Mouse (Mus musculus): ENCODE results near the gene Sertad1.
A peak's percentile ranks its signal among the peaks of the same experiment; 100 is the strongest.
"Not testable (repeated sequence)": the region's sequence is repeated elsewhere in the genome, so short reads cannot be mapped to it uniquely, and the experiment has no call there.

Gene Sertad1

DNA sequence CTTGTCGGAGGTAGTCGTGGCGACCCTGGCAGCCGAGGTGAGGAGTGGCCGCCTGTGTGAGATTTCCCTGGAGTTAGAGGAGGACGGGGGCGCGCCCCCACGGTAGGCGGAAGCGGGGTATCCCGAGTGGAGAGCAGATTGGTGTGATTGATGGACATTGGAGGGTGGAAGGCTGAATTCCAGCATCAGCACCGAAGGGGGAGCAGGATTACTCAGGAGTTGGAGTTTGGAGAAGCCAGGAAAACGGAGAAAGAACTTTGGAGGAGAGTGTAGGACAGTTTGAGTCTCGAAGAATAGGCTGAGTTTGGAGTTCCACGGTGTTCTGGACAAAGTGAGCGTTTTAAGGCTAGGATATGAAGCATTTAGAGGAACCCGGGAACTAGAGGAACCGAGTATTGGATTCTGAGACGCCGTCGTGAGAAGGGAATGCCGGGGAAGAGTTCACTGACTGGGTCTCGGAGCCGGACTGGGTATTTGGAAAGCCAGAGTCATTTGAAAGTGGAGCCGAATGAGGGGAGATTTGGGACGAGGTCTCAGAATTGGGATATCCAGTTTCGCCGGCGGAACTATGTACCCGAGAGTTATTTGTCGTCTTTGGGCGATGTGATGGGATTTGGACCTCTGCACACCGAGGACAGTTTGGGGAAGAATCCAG lies 12.7 kb upstream of the Sertad1 start:
- no peak for DNase-seq

DNA sequence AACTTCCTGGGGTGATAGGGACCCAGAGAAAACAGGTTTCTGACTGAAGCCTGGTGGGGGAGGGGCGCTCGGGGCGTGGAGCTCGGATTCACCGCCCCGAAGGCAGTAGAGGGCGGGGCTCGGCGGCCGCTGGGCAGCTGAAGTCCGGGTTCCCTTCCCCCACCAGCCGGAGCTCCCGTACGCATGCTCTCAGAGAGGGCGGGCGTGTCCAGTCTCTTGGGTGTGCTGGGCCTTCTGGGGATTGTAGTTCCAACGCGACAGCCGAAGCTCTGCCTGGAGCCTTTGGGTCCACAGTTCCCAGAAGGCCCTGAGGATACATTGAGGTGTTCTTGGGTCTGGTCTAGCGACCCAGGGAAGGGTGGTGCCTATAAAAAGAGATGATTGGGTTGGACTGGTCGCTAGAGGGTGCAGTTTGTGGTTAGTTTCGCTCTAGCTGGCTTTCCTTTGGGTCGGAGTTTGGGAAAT lies 12.2 kb upstream of the Sertad1 start:
- peak; percentile 96 for DNase-seq

DNA sequence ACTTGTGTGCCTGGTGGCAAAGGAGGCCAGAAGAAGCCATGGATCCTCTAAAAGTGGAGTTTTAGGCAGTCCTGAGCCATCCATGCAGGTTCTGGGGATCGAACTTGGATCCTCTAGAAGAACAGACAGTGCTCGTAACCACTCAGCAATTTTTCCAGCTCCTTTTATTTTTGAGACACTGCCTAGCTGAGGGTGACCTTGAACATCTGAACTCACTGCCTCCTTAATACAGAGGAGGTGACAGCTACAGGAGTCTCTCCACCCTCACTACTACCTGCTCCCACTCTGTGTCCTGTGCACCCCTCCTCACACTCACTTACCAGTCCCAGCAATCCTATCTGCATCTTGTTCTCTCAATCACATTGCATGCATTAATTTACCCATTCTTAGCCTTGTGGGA lies 11.1 kb upstream of the Sertad1 start:
- DNase-seq = no peak

- no peak for DNase-seq
Measured at GRCm38 (mm10) chr7:27476098-27476635, 10.5 kb upstream of the Sertad1 start.

GRCm38 (mm10) chr7:27478561-27478960 lies 8.1 kb upstream of the Sertad1 start:
- DNase-seq = no peak

DNA sequence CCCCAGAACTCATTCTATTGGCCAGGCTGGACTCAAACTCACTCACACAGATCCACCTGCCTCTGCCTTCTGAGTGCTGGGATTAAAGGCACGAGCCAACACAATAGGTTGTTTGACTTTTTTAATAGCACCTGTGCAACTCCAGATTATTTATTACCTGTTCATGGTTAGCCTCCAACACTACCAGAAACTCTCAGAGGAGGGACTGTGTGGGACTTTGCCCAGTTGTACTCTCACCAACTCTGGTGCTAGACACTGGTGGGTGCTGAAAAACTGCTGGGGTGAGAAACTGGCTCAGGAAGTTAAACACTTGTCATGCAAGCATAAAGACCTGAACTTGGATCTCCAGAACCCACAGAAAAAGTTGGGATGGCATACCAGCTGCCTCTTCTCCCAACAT lies 7.0 kb upstream of the Sertad1 start:
- DNase-seq = no peak

DNA sequence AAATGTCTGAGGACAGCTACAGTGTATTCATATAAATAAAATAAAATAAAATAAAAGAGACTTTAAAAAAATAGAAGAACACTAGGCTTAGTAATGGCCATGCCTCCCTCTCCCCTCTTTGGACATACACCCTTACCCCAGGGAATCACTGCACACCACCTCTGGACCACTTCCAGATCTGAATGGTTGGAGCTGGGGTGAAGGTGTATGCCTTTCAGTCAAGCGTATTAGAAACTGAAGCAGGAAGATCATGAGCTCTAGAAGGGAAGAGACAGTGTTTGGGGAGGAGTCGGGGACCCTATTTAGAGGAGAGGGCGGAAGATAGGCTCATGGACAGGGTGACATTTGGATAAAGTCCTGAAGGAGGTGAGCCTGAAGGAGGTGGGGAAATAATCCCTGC lies 6.2 kb upstream of the Sertad1 start:
- no peak for DNase-seq

DNA sequence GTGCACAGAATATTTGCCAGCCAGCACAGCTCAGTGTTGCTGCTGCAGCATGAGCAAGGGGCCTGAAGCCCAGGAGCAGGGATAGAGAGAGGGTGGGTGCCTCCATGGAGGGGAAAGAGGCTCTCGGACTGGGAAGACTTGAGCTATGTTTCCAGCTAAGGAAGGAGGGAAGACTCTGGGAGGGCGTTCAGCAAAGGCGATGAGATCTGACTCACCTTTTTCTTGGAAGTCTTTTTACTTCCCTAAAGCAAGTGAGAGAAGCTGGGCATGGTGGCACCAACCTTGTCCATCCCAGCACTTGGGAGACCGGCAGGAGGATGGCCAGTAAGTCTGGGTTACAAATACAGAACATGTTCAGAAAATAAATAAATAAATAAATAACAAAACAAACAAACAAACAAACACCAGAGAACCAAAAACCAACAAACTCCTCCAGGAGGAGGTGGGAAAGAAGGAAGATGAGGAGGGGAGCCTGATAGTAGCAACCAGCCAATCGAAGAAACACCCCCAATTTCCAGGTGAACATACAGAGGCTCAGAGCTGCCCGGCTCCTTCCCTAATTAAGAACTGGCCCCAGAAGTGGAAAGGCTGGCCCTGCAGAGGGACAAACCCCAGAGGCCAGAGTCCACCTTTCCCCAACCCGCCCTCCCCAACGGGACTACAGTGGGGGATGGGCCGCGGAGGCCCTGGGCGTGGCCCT lies 5.6 kb upstream of the Sertad1 start:
- DNase-seq = no peak

GRCm38 (mm10) chr7:27481627-27481969 lies 5.1 kb upstream of the Sertad1 start:
- peak; percentile 58 for DNase-seq

- no peak for DNase-seq
Measured at GRCm38 (mm10) chr7:27483860-27484259, 2.9 kb upstream of the Sertad1 start.

DNA sequence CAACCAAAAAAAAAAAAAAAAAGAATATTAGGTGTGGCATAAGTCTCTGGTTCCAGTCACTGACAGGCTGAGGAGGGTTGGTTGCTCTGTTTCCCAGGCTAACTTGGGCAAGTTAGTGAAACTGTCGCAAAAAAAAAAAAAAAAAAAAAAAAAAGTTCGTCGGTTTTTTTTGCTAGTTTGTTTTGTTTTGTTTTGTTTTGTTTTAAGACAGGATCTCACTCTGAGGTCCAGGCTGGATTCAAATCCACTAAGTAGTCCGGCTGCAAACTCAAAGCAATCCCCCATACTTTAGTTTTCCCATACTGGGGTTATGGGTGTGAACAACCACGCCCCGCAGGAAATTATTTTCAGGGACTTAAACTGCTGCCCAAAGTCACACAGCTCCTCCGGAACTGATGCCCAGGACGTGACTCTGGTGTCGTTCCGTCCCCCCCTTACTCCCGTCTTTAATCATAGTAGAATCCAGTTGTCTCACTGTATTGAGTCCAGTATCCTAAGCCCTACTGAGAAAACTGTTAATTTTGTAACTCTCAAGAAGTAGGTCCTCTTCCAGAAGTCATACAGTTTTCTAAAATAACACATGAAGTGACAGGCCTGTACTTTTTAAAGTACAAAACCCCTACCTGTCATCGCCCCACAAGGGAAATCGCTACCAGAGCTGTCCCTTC lies 474 bp upstream of the Sertad1 start:
- DNase-seq = no peak

DNA sequence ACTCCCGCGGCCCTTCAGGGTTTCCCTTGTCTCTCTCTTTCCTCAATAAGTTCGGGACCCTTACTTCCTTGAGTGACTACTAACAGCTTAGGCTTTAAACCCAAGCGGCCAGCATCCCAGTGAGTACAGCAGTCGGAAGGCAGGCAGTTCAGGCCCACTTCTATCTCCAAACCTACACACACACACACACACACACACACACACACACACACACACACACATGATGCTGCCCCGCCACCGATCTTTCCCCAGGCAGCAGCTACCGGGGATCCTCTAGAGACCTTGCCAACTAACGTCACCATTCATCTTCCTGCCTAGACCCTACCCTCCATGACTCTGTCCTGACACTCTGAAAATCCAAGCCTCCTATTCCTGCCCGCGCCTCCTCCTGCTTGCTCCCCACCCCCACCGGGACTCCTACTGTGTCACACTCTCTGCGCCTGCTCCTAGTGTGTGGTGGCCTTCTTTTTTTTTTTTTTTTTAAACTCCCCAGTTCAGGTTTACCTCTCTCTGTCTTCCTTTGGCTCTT lies 1.1 kb downstream of the Sertad1 start:
- peak; percentile 73 for DNase-seq

- DNase-seq = no peak
Measured at GRCm38 (mm10) chr7:27489270-27489869, 2.7 kb downstream of the Sertad1 start.

- no peak for DNase-seq
Measured at GRCm38 (mm10) chr7:27490227-27490542, 3.5 kb downstream of the Sertad1 start.

DNA sequence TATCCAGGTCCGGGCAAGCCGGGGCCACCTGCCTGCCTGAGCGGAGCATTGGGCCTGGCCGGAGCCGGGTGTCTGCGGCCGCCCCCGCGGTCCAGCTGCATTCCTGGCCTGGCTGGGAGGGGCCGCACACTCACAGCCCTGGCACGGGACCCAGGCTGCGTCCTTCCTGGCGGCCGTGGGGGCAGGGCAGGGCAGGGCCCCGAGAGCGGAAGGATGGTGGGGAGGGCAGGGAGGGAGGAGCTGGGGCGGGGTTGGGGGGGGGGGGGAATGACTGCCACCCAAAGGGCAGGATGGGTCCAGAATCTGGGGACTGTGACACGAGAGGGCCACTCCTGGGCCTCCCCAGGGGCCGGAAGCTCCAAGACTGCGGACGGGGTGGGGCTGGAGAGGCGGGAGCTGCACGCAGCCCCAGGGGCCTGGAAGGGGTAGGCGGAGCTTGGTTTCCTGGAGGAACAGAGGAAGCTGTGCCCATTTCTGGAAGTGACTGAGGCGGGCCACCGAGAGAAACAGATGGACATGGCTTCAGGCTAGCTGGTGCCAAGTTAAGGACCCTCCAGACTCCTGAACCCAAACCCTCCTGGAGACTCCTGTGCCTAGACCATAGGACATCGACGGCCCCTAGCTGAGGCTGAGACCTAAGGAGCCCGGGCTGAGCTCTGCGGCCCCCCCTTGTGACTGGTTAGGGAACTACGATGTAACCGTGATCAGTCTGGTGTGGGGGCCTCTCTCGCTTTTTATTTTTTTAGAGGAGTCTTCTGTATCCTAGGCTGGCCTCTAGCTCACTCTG lies 4.0 kb downstream of the Sertad1 start:
- peak; percentile 77 for DNase-seq

GRCm38 (mm10) chr7:27491856-27492255 lies 5.1 kb downstream of the Sertad1 start:
- no peak for DNase-seq

GRCm38 (mm10) chr7:27493022-27493421 lies 6.3 kb downstream of the Sertad1 start:
- no peak for DNase-seq

DNA sequence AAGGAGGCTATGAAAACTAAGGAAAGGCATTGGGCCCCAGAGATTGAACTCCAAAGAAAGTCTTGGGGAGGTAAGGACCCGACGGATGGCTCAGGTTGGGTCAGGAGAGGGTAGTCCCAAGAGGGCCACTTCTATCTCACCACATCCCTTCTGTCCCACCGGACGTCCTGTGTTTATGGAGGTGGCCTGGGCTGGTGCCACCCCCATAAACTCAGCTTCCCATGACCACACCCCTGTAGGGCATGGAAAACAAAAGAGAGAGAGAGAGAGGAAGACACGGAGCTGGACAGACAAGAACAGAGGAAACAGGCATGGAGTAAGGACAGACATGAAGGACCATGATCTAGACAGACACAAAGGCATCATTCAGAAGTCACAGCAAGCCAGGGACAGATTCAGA lies 6.7 kb downstream of the Sertad1 start:
- DNase-seq = no peak

DNA sequence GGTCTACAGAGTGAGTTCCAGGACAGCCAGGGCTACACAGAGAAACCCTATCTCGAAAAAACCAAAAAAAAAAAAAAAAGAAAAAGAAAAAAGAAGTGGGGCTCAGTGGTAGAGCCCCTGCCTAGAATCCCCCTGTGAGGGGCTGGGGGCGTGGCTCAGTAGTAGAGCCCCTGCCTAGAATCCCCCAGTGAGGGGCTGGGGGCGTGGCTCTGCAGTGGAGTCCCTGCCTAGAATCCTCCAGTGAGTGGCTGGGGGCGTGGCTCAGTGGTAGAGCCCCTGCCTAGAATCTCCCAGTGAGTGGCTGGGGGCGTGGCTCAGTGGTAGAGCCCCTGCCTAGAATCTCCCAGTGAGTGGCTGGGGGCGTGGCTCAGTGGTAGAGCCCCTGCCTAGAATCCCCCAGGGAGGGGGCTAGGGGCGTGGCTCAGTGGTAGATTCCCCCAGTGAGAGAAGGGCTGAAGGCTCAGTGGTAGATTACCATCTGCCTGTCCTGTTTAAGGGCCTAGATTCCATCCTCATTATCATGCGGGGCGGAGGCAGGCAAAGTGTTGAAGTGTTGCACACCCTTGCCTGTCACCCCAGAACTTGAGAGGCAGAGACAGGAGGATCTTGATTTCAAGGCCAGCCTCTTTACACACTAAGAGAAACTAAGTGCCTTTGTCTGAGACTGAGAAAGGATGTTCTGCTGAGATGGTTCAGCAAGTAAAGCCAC lies 8.1 kb downstream of the Sertad1 start:
- not testable (repeated sequence) for DNase-seq

- no peak for DNase-seq
Measured at GRCm38 (mm10) chr7:27499036-27499435, 12.3 kb downstream of the Sertad1 start, which contains the start of gene Prx. Prx (plus strand) TSS chr7:27499324.

DNA sequence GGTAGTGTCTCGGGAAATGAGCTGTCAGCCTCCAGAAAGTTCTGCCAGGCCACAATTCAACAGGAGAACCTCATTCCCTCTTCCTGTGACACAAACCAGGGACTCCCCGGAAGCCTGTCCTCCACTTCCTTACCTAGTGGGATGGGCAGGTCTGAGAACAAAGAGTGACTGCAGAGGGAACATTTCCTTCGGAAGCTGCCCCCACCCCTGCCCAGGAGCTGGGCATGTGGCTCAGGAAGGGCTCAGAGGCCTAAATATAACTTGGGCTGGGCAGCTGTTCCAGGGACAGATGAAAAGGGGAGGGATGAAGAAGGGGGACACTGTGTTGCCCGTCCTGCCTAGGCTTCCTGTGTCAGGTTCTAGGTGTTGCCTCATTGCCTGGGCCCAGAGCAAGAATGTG lies 14.9 kb downstream of the Sertad1 start:
- DNase-seq = no peak
